Mouse (Mus musculus) heart, adult 2 months (tissue): ENCODE measurements around the gene Zfp677.
A peak's percentile ranks its signal among the peaks of the same experiment; 100 is the strongest.

ENCODE experiments used
- CTCF ChIP-seq: fragments of 200-600 bp; IDR thresholded peaks from 2 replicates; pipeline ENCODE4 v1.8.1; 2022; ENCODE audit warnings: antibody characterized with exemption, mild to moderate bottlenecking, moderate library complexity
- EP300 ChIP-seq: fragments of 200-500 bp; IDR thresholded peaks from 2 replicates; pipeline ENCODE4 v1.6.1; 2011; ENCODE audit warnings: low read depth, low read length, control low read depth; ENCODE audit not compliant: insufficient read depth
- POLR2A ChIP-seq: fragments of 200-500 bp; IDR thresholded peaks from 2 replicates; pipeline ENCODE4 v1.6.1; 2011; ENCODE audit warnings: mild to moderate bottlenecking, low read depth, low read length, control low read depth; ENCODE audit not compliant: insufficient read depth

- peak; percentile 96; the same call in 1 of the 2 replicates for TF ChIP-seq CTCF
- no peak for TF ChIP-seq EP300
- peak; percentile 57; the same call in 1 of the 2 replicates for TF ChIP-seq POLR2A
Observed at GRCm38 (mm10) chr17:21422664-21423599, 39.4 kb downstream of the Zfp677 start, which contains the start of gene Zfp54.
